Mouse (Mus musculus): ENCODE measurements at regions not wholly inside any gene's neighbourhood (a gene's known extent, or its start where the extent isn't known, plus 50 kb on each side); places are given as distances from the start of the nearest gene placed in this dataset.

DNA sequence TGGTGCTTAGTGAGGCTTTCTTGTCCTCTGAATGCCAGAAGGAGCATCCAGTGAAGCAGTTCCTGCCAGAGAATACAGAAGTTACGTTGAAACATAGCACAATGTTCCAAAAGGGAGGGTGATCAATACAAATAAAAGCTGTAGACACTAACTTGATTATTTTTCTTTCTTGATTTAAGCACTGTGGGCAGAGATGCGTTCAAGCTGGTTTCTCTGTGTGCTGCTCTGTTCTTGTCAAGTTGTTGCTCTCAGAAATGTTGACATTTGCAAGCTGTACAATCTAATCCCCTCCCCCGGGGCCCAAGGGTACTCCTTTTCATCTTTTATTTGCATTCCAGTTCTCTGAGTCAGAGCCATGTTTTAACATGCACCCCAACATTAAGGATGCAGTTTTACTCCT is 177.7 kb downstream of the Npr3 start:
- DNase-seq (ENCODE audit: low spot score) (no peak), ATAC-seq (no peak)
- 67% methylated on average over 3 of the region's 3 CpGs for WGBS
- Histone ChIP-seq H3K9ac (ENCODE audit: low read length) (no peak overlapping the region), H3K4me3 (ENCODE audit: low read depth, low read length) (no peak overlapping the region), H3K27me3 (replicated peaks; ENCODE audit: control insufficient read depth, insufficient read depth, low read length) (no peaks in the 10 kb centered on the region), H3K36me3 (ENCODE audit: control insufficient read depth, insufficient read depth, low read length) (no peaks in the 10 kb centered on the region), H3K9me3 (replicated peaks; ENCODE audit: control insufficient read depth, low read length) (no peaks in the 10 kb centered on the region), H3K4me1 (ENCODE audit: control insufficient read depth, insufficient read depth, low read length) (no peaks in the 10 kb centered on the region), H3K4me2 (ENCODE audit: low read length) (no peak overlapping the region), H3K27ac (ENCODE audit: low read depth, low read length) (no peak overlapping the region)

GRCm38 (mm10) chr15:11725620-11726530 is 181.2 kb downstream of the Npr3 start:
- WGBS = 94% methylated on average over 10 of the region's 10 CpGs
- H3K27ac ChIP-seq (ENCODE audit: low read depth, low read length) = no peak overlapping the region
- H3K9me3 ChIP-seq (replicated peaks; ENCODE audit: control insufficient read depth, low read length) = no peaks in the 10 kb centered on the region
- H3K4me3 ChIP-seq (ENCODE audit: low read depth, low read length) = no peak overlapping the region
- no peak for DNase-seq (ENCODE audit: low spot score)
- ATAC-seq = no peak
- no peaks in the 10 kb centered on the region for H3K27me3 ChIP-seq (replicated peaks; ENCODE audit: control insufficient read depth, insufficient read depth, low read length)
- no peak overlapping the region for H3K4me2 ChIP-seq (ENCODE audit: low read length)
- no peaks in the 10 kb centered on the region for H3K4me1 ChIP-seq (ENCODE audit: control insufficient read depth, insufficient read depth, low read length)
- no peak overlapping the region for H3K9ac ChIP-seq (ENCODE audit: low read length)
- H3K36me3 ChIP-seq (ENCODE audit: control insufficient read depth, insufficient read depth, low read length) = no peaks in the 10 kb centered on the region

- Histone ChIP-seq H3K9me3 (replicated peaks; ENCODE audit: control insufficient read depth, low read length) (no peaks in the 10 kb centered on the region), H3K36me3 (ENCODE audit: control insufficient read depth, insufficient read depth, low read length) (no peaks in the 10 kb centered on the region), H3K4me1 (ENCODE audit: control insufficient read depth, insufficient read depth, low read length) (no peaks in the 10 kb centered on the region), H3K4me2 (ENCODE audit: low read length) (no peak overlapping the region), H3K4me3 (ENCODE audit: low read depth, low read length) (no peak overlapping the region), H3K27ac (ENCODE audit: low read depth, low read length) (no peak overlapping the region), H3K9ac (ENCODE audit: low read length) (no peak overlapping the region), H3K27me3 (replicated peaks; ENCODE audit: control insufficient read depth, insufficient read depth, low read length) (no peaks in the 10 kb centered on the region)
- DNase-seq (ENCODE audit: low spot score) (no peak), ATAC-seq (no peak)
- WGBS = 81% methylated on average over 4 of the region's 4 CpGs
Observed at GRCm38 (mm10) chr15:11720645-11721044, 186.4 kb downstream of the Npr3 start.

GRCm38 (mm10) chr15:11716168-11716842 is 190.8 kb downstream of the Npr3 start:
- DNase-seq (ENCODE audit: low spot score) (no peak), ATAC-seq (no peak)
- Histone ChIP-seq H3K27ac (ENCODE audit: low read depth, low read length) (no peak overlapping the region), H3K9me3 (replicated peaks; ENCODE audit: control insufficient read depth, low read length) (no peaks in the 10 kb centered on the region), H3K9ac (ENCODE audit: low read length) (no peak overlapping the region), H3K4me3 (ENCODE audit: low read depth, low read length) (no peak overlapping the region), H3K4me2 (ENCODE audit: low read length) (no peak overlapping the region), H3K27me3 (replicated peaks; ENCODE audit: control insufficient read depth, insufficient read depth, low read length) (no peaks in the 10 kb centered on the region), H3K4me1 (ENCODE audit: control insufficient read depth, insufficient read depth, low read length) (no peaks in the 10 kb centered on the region), H3K36me3 (ENCODE audit: control insufficient read depth, insufficient read depth, low read length) (no peaks in the 10 kb centered on the region)
- WGBS = 95% methylated on average over 11 of the region's 11 CpGs

DNA sequence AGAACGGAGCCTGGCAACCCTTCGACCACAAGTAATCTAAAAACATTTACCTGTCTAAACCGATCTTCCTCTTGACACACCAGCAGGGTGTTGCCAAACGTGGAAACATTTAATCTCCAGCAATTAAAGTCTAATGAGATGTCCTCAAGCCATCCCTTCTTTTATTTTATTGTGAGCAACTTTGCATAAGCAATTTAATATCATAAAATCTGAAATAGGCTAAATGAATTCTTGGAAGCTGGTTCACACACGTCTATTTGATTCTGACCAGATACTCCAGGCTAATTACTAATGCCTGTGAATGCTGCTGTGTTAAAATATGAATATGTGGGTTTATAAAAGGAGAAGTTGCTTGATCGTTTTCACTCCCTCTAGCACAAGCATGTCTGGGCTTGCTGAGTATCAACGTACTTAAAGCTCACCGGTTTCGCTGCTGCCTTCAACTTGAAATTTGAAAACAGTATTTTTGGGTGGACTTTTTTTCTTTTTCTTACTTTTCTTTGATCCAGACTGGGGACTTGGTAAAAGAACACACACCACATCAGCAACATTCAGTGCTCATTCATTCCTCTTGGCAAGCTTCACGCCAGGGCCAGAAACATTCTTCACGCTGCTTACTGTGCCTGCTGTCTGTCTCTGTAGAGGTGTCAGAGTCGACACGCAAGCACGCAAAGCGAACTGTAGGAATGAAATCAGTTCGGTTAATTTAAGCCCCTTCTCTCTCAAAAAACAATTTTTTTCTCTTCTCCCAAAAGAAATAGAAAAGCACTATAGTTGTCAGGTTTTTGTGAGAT is 194.4 kb downstream of the Npr3 start:
- DNase-seq (ENCODE audit: low spot score) (no peak), ATAC-seq (no peak)
- no peaks in the 10 kb centered on the region for H3K36me3 ChIP-seq (ENCODE audit: control insufficient read depth, insufficient read depth, low read length)
- H3K9ac ChIP-seq (ENCODE audit: low read length) = no peak overlapping the region
- no peaks in the 10 kb centered on the region for H3K4me1 ChIP-seq (ENCODE audit: control insufficient read depth, insufficient read depth, low read length)
- no peaks in the 10 kb centered on the region for H3K27me3 ChIP-seq (replicated peaks; ENCODE audit: control insufficient read depth, insufficient read depth, low read length)
- WGBS = 77% methylated on average over 16 of the region's 16 CpGs
- no peak overlapping the region for H3K27ac ChIP-seq (ENCODE audit: low read depth, low read length)
- H3K4me3 ChIP-seq (ENCODE audit: low read depth, low read length) = no peak overlapping the region
- H3K9me3 ChIP-seq (replicated peaks; ENCODE audit: control insufficient read depth, low read length) = no peaks in the 10 kb centered on the region
- no peak overlapping the region for H3K4me2 ChIP-seq (ENCODE audit: low read length)

DNA sequence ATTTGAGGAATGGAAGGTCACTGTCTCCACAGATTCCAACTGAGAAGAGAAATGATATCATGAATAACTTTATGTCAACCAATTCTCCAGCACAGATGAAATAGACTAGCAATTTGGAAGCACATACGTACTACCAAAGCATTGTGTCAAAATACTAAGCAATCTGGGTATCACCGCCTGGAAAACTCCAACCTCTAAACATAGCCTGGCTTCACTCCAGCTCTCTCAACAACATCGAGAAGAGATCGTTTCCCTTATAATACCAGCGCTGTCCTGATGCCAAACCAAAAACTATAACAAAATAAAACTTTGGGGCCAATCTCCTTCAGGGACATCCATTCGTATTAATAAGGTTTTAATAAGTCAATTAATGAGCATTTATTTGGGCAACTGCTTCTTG is 205.8 kb downstream of the Npr3 start:
- Histone ChIP-seq H3K27me3 (replicated peaks; ENCODE audit: control insufficient read depth, insufficient read depth, low read length) (no peaks in the 10 kb centered on the region), H3K36me3 (ENCODE audit: control insufficient read depth, insufficient read depth, low read length) (no peaks in the 10 kb centered on the region), H3K9ac (ENCODE audit: low read length) (no peak overlapping the region), H3K9me3 (replicated peaks; ENCODE audit: control insufficient read depth, low read length) (no peaks in the 10 kb centered on the region), H3K4me1 (ENCODE audit: control insufficient read depth, insufficient read depth, low read length) (no peaks in the 10 kb centered on the region), H3K4me3 (ENCODE audit: low read depth, low read length) (no peak overlapping the region), H3K4me2 (ENCODE audit: low read length) (no peak overlapping the region), H3K27ac (ENCODE audit: low read depth, low read length) (no peak overlapping the region)
- 67% methylated on average over 6 of the region's 6 CpGs for WGBS
- ATAC-seq (no peak), DNase-seq (ENCODE audit: low spot score) (peak; percentile 6)

GRCm38 (mm10) chr15:11699929-11700328 is 207.2 kb downstream of the Npr3 start:
- H3K36me3 ChIP-seq (ENCODE audit: control insufficient read depth, insufficient read depth, low read length) = no peaks in the 10 kb centered on the region
- WGBS = 88% methylated on average over 3 of the region's 3 CpGs
- H3K27ac ChIP-seq (ENCODE audit: low read depth, low read length) = no peak overlapping the region
- H3K4me3 ChIP-seq (ENCODE audit: low read depth, low read length) = no peak overlapping the region
- no peaks in the 10 kb centered on the region for H3K9me3 ChIP-seq (replicated peaks; ENCODE audit: control insufficient read depth, low read length)
- H3K4me1 ChIP-seq (ENCODE audit: control insufficient read depth, insufficient read depth, low read length) = no peaks in the 10 kb centered on the region
- no peak overlapping the region for H3K9ac ChIP-seq (ENCODE audit: low read length)
- no peak overlapping the region for H3K4me2 ChIP-seq (ENCODE audit: low read length)
- no peaks in the 10 kb centered on the region for H3K27me3 ChIP-seq (replicated peaks; ENCODE audit: control insufficient read depth, insufficient read depth, low read length)
- ATAC-seq = no peak
- DNase-seq (ENCODE audit: low spot score) = no peak

GRCm38 (mm10) chr15:11697060-11697459 is 210.0 kb downstream of the Npr3 start:
- no peak overlapping the region for H3K9ac ChIP-seq (ENCODE audit: low read length)
- 48% methylated on average over 3 of the region's 3 CpGs for WGBS
- H3K27me3 ChIP-seq (replicated peaks; ENCODE audit: control insufficient read depth, insufficient read depth, low read length) = no peaks in the 10 kb centered on the region
- no peak overlapping the region for H3K4me2 ChIP-seq (ENCODE audit: low read length)
- no peaks in the 10 kb centered on the region for H3K4me1 ChIP-seq (ENCODE audit: control insufficient read depth, insufficient read depth, low read length)
- no peak for ATAC-seq
- no peak overlapping the region for H3K27ac ChIP-seq (ENCODE audit: low read depth, low read length)
- H3K4me3 ChIP-seq (ENCODE audit: low read depth, low read length) = no peak overlapping the region
- no peaks in the 10 kb centered on the region for H3K9me3 ChIP-seq (replicated peaks; ENCODE audit: control insufficient read depth, low read length)
- no peak for DNase-seq (ENCODE audit: low spot score)
- H3K36me3 ChIP-seq (ENCODE audit: control insufficient read depth, insufficient read depth, low read length) = no peaks in the 10 kb centered on the region
